Mouse (Mus musculus) stomach, embryonic 15.5 days (tissue): Measurements from ENCODE around the gene Lrrc7. TPM values are rescaled to one million over a fixed set of nuclear protein-coding genes. Genes with fewer than 3 reads are reported as not detected.

Experiments
- ATAC-seq: fragments of 200-750 bp; cut with Nextera tagmentation; 2 replicates; pipeline ENCODE4 v1.8.0; 2017; ENCODE audit warnings: low read depth, moderate number of reproducible peaks, moderate TSS enrichment; ENCODE audit not compliant: insufficient read depth, low FRiP score
- H3K27ac ChIP-seq: fragments of 300-500 bp; sonication (generic); 2 replicates; pipeline ENCODE4 v1.5.1; 2015; ENCODE audit warnings: mild to moderate bottlenecking, inconsistent platforms
- H3K27me3 ChIP-seq: fragments of 300-500 bp; sonication (generic); replicated peaks from 2 replicates; pipeline ENCODE4 v1.6.1; 2015; ENCODE audit warnings: inconsistent platforms
- H3K36me3 ChIP-seq: fragments of 300-500 bp; sonication (generic); 2 replicates; pipeline ENCODE4 v1.6.1; 2015; ENCODE audit warnings: inconsistent platforms
- H3K4me1 ChIP-seq: fragments of 300-500 bp; sonication (generic); 2 replicates; pipeline ENCODE4 v1.6.1; 2015; ENCODE audit warnings: inconsistent platforms
- H3K4me2 ChIP-seq: fragments of 300-500 bp; sonication (generic); 2 replicates; pipeline ENCODE4 v1.6.1; 2015; ENCODE audit warnings: mild to moderate bottlenecking, inconsistent platforms
- H3K4me3 ChIP-seq: fragments of 300-500 bp; sonication (generic); replicated peaks from 2 replicates; pipeline ENCODE4 v1.5.1; 2015; ENCODE audit warnings: inconsistent platforms
- H3K9ac ChIP-seq: fragments of 300-500 bp; sonication (generic); 2 replicates; pipeline ENCODE4 v1.6.1; 2015; ENCODE audit warnings: inconsistent platforms
- H3K9me3 ChIP-seq: fragments of 300-500 bp; sonication (generic); 2 replicates; pipeline ENCODE4 v1.6.1; 2016; ENCODE audit warnings: inconsistent platforms
- WGBS: fragments of 180-500 bp; shearing (Covaris S2); methylation state at CpG from one replicate; pipeline ENCODE4 v1.1.7; 2015; 5-methylcytosine and 5-hydroxymethylcytosine counted together
- polyA plus RNA-seq: library from polyadenylated mRNA; unstranded; fragments of >200 nt; fragmentation: Nextera tagmentation; extraction: Ambion mirVana; gene quantifications from 2 replicates; pipeline ENCODE4 v1.2.1, GENCODE M21; 2015

Gene Lrrc7
- polyA plus RNA-seq, 1 experiment from 2014 or later = 2.4 TPM

DNA sequence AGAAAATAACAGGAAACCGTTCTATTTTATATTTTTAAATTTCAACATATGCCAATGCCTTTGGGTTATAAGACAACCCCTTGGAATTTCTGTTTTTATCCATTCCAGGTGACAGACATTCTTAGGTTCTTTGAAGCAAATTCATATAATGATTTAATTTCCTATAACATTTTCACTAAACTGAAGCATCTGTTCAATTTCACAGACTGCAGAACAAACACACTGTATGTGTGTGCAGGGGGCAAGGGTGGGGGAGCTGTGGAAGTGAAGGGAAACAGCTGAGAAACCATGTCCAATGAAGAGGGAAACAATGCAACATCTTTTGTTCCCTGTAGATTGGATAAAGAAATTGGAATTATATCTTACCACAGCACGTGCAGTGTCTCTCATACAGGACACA is 29.2 kb downstream of the Lrrc7 start:
- no peak for ATAC-seq
- H3K27ac ChIP-seq = no peak overlapping the region
- H3K4me2 ChIP-seq = no peak overlapping the region
- H3K9me3 ChIP-seq = no peaks in the 10 kb centered on the region
- H3K9ac ChIP-seq = no peak overlapping the region
- H3K27me3 ChIP-seq = no peaks in the 10 kb centered on the region
- no peaks in the 10 kb centered on the region for H3K4me1 ChIP-seq
- H3K36me3 ChIP-seq = no peaks in the 10 kb centered on the region
- H3K4me3 ChIP-seq = no peak overlapping the region
- WGBS = 67% methylated on average over 2 of the region's 2 CpGs

DNA sequence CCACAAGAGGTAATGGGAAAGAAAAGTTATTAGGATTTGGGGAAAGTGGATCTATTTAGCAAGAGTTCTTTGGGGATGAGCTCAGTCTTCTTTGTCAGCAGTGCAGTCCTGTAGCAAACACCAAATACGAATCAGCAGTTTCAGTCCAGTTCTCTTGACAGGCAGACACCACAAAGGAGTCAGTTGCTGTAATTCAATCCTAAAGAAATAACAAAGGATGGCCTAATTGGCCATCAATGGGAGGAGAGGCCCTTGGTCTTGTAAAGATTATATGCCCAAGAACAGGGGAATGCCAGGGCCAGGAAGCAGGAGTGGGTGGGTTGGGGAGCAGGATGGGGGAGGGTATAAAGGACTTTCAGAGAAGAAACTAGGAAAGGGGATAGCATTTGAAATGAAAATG is 33.5 kb downstream of the Lrrc7 start:
- Histone ChIP-seq H3K27ac (no peak overlapping the region), H3K4me1 (no peaks in the 10 kb centered on the region), H3K36me3 (no peaks in the 10 kb centered on the region), H3K27me3 (no peaks in the 10 kb centered on the region), H3K4me3 (no peak overlapping the region), H3K9ac (no peak overlapping the region), H3K4me2 (no peak overlapping the region), H3K9me3 (no peaks in the 10 kb centered on the region)
- 71% methylated on average over 1 of the region's 1 CpGs for WGBS
- ATAC-seq = no peak

DNA sequence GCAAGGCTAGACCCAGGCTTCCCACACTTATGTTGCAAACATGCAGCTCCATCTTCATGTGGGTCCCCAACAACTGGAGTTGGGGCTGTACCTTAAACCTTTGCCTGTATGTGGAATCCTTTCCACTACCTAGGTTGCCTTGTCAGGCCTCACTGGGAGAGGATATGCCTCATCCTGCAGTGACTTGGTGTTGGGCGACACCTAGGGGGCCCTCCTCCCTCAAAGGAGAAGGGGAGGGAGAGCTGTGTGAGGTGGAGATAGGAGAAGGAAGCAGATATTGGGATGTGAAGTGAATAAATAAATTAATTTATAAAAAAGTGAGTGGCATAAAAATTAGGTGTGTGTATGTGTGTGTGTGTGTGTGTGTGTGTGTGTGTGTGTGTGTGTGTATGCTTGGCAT is 68.3 kb downstream of the Lrrc7 start:
- Histone ChIP-seq H3K27me3 (no peaks in the 10 kb centered on the region), H3K9me3 (no peaks in the 10 kb centered on the region), H3K4me1 (no peaks in the 10 kb centered on the region), H3K4me3 (no peak overlapping the region), H3K27ac (no peak overlapping the region), H3K9ac (no peak overlapping the region), H3K36me3 (no peaks in the 10 kb centered on the region), H3K4me2 (no peak overlapping the region)
- WGBS = 67% methylated on average over 1 of the region's 1 CpGs
- ATAC-seq = no peak

DNA sequence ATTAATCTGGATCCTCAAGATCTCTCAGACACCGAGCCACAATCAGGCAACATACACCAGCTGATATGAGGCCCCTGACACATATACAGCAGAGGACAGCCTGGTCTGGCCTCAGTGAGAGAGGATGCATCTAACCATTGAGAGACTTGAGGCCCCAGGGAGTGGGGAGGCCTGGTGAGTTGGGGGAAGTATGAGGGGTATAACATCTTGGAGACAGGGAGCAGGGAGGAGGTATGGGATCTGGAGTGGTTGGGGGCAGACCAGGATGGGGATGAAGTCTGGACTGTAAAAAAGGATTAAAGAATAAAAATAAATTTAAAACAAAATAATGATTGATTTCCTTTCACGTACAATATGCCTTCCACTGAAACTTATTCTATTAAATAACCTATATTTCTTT is 82.3 kb downstream of the Lrrc7 start:
- H3K9ac ChIP-seq = no peak overlapping the region
- H3K27me3 ChIP-seq = no peaks in the 10 kb centered on the region
- ATAC-seq = no peak
- no peaks in the 10 kb centered on the region for H3K36me3 ChIP-seq
- no peak overlapping the region for H3K27ac ChIP-seq
- WGBS = 78% methylated on average over 2 of the region's 2 CpGs
- no peaks in the 10 kb centered on the region for H3K4me1 ChIP-seq
- H3K4me2 ChIP-seq = no peak overlapping the region
- no peaks in the 10 kb centered on the region for H3K9me3 ChIP-seq
- H3K4me3 ChIP-seq = no peak overlapping the region

DNA sequence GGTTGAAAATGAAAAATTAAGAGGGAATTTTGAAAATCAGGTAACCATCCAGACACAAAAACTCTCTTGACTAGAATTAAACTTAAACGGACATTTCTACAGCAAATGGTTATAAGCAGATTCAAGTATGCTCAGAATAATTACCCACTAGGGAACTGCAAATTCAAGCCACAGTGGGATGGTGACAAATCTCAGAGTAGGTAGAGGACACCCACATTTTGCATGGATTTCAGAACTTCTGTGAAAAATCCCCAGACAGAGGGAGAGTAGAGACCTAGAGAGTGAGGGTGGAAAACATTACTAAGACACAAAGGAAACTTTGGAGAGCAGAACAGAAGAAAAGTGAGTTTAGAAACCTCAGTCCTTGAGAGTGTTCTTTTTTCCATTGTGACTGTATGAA is 161.4 kb downstream of the Lrrc7 start:
- H3K27me3 ChIP-seq = no peaks in the 10 kb centered on the region
- H3K4me1 ChIP-seq = no peaks in the 10 kb centered on the region
- H3K27ac ChIP-seq = no peak overlapping the region
- WGBS = 92% methylated on average over 1 of the region's 1 CpGs
- no peaks in the 10 kb centered on the region for H3K9me3 ChIP-seq
- no peaks in the 10 kb centered on the region for H3K36me3 ChIP-seq
- no peak overlapping the region for H3K9ac ChIP-seq
- no peak overlapping the region for H3K4me2 ChIP-seq
- H3K4me3 ChIP-seq = no peak overlapping the region
- ATAC-seq = no peak

DNA sequence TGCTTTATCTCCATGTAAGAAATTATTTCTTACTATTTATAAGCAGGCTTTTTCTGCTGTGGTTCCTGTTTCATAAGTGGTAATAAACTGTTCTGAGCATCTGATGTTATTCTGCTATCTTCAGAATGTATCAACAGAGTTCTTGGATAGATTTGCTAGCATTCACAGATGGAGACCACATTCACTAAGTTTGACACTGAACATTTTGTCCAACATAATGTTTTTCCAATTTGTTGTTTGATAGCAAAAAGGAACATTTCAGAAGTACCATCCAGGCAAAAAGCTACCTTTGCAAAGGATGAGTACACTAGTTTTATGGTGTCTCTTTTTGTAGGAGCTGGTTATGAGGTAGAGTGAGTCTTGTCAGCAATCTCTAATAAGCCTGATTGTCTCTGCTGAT is 170.5 kb downstream of the Lrrc7 start:
- H3K9me3 ChIP-seq = no peaks in the 10 kb centered on the region

DNA sequence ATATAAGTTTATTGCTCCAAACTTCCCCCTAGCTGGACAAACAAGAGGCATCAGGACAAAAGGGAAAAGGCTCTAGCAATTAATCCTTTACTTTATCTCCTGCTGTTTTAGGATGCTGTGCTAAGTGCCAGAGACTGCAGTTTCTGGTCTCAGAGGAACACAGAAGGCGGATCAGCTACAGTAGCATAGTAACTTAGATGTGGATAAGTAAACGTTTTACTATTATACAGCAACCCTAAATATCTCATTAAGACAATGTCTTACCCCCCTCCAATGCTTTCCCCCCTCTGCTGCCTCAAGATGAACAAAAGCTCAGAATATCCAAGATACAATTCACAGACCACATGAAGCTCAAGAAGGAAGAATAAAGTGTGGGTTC is 174.0 kb downstream of the Lrrc7 start:
- Histone ChIP-seq H3K4me1 (no peaks in the 10 kb centered on the region), H3K9ac (no peak overlapping the region), H3K36me3 (no peaks in the 10 kb centered on the region), H3K4me2 (no peak overlapping the region), H3K9me3 (no peaks in the 10 kb centered on the region), H3K4me3 (no peak overlapping the region), H3K27me3 (no peaks in the 10 kb centered on the region), H3K27ac (no peak overlapping the region)
- WGBS = 42% methylated on average over 2 of the region's 2 CpGs
- ATAC-seq = no peak

More for the DNA sequence above, 170.5 kb downstream of the Lrrc7 start:
- H3K4me2 ChIP-seq = no peak overlapping the region
- H3K4me1 ChIP-seq = no peaks in the 10 kb centered on the region
- no peak overlapping the region for H3K4me3 ChIP-seq
- H3K9ac ChIP-seq = no peak overlapping the region
- no peaks in the 10 kb centered on the region for H3K27me3 ChIP-seq
- no peaks in the 10 kb centered on the region for H3K36me3 ChIP-seq
- no peak overlapping the region for H3K27ac ChIP-seq
- ATAC-seq = no peak

DNA sequence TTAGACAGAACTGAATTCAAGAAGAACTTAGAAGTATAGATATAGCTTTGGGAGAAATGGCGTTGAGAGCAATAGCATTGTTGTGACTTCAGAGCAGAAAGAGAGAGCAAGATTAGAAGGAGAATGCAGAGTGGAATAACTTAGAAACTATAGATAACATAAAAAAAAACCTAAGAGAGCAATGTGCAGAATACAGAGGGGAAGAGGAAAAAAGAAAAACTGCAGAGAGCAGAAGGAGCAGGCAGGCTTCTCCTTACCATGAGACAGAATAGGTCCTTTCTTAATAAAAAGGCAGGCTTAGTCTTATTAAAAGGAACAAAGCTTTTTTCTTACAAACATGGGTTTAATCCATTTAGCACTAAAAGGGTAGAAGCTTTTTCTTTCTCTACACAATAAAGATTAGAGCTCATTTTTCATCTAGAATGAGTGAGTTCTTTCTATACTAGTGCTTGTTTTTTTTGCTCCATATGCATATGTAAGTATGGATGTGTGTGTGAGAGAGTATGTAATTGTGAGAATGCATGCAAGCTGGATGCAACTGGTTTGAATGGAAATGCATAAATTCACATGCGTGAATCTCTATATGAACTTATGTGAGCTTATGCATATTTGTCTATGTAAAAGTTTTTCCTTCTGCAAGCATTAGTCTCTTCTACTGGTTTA is 174.5 kb downstream of the Lrrc7 start:
- no peak overlapping the region for H3K4me3 ChIP-seq
- no peaks in the 10 kb centered on the region for H3K27me3 ChIP-seq
- H3K9ac ChIP-seq = no peak overlapping the region
- H3K36me3 ChIP-seq = no peaks in the 10 kb centered on the region
- no peak overlapping the region for H3K27ac ChIP-seq
- WGBS = 57% methylated on average over 2 of the region's 2 CpGs
- H3K9me3 ChIP-seq = no peaks in the 10 kb centered on the region
- no peak for ATAC-seq
- no peak overlapping the region for H3K4me2 ChIP-seq
- no peaks in the 10 kb centered on the region for H3K4me1 ChIP-seq

DNA sequence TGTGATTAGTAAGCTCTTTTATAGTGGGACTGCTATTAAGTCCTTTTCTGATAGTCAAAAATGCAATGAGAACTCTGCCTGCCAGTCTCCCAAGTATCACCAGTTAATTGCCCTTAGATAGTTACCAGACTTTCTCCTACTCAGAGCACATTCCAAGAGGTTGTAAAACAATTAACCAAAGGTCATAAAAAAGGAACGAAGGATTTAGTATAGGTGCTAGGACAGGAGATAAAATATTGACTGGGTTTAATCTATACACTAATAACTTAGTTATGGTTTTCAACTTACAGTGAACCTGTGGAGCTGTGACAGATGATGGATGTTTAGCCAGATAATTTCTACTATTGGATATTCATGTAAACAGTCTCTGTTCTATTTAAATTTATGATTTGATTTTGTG is 175.2 kb downstream of the Lrrc7 start:
- 6% methylated on average over 1 of the region's 1 CpGs for WGBS

DNA sequence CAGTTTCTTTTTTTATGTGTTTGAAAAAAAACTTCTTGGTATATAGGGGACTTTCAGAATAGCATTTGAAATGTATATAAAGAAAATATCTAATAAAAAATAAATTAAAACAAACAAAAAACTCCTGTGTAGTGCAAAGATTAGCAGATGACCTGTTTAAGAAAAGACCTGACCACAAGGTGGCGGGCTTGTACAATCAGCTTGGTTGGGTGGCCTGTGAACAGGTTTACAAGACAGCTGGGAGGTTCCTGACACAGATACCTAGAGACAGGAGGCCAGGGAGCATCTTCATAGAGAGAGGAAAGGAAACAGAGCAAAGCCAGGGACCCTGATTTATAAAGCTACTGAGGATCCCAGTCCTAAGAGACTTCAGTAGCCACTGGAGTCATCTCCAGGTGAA is 186.1 kb downstream of the Lrrc7 start:
- Histone ChIP-seq H3K4me1 (no peaks in the 10 kb centered on the region), H3K27ac (no peak overlapping the region), H3K4me2 (no peak overlapping the region), H3K9me3 (no peaks in the 10 kb centered on the region), H3K27me3 (no peaks in the 10 kb centered on the region), H3K4me3 (no peak overlapping the region), H3K36me3 (no peaks in the 10 kb centered on the region), H3K9ac (no peak overlapping the region)
- WGBS = 12% methylated on average over 1 of the region's 1 CpGs
- no peak for ATAC-seq

More for the DNA sequence above, 175.2 kb downstream of the Lrrc7 start:
- Histone ChIP-seq H3K27ac (no peak overlapping the region), H3K4me3 (no peak overlapping the region), H3K4me2 (no peak overlapping the region), H3K9ac (no peak overlapping the region), H3K9me3 (no peaks in the 10 kb centered on the region), H3K36me3 (no peaks in the 10 kb centered on the region), H3K27me3 (no peaks in the 10 kb centered on the region), H3K4me1 (no peaks in the 10 kb centered on the region)
- no peak for ATAC-seq

DNA sequence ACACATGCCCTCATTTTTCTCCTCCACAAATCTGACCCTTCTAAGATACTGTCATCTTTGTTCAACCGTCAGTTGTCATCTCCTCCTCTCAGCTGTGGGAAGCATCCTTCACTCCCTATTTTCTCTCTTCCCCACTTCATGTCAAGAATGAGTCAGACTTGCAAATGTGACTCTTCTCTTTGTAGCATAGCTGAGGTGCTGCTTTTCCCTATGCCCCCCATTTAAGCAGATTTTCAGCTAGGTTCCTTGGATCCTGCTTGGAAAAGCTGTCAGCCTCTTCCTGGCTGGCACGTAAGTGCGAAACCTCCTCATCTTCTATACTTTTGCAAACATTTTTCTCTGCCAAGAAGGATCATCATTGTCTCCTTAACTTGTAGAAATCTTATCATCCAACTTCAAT is 192.9 kb downstream of the Lrrc7 start:
- H3K36me3 ChIP-seq = no peaks in the 10 kb centered on the region
- no peak overlapping the region for H3K4me3 ChIP-seq
- H3K4me2 ChIP-seq = no peak overlapping the region
- H3K27ac ChIP-seq = no peak overlapping the region
- no peak for ATAC-seq
- H3K4me1 ChIP-seq = no peaks in the 10 kb centered on the region
- no peak overlapping the region for H3K9ac ChIP-seq
- no peaks in the 10 kb centered on the region for H3K9me3 ChIP-seq
- WGBS = 89% methylated on average over 3 of the region's 3 CpGs
- H3K27me3 ChIP-seq = no peaks in the 10 kb centered on the region

DNA sequence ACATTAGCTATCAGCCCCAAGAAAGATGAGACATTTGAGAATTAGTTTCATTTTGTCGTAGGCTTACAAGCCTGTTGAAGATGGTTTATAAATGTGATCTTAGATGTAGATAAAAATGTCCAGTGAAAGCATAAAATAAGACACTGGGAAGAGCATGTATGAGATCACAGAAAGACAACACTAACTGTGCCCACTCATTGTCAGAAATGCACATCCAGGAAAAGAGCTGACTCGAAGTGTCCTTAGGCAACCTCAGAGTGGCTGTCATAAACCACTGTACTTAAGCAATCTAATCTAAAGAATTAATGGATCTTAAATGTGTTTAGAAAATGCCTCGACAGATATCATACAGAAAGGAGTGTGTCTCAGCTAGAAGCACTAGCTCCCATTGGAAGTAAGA is 196.2 kb downstream of the Lrrc7 start:
- no peaks in the 10 kb centered on the region for H3K9me3 ChIP-seq
- H3K4me2 ChIP-seq = no peak overlapping the region
- no peak overlapping the region for H3K27ac ChIP-seq
- H3K4me1 ChIP-seq = no peaks in the 10 kb centered on the region
- H3K4me3 ChIP-seq = no peak overlapping the region
- no peak overlapping the region for H3K9ac ChIP-seq
- H3K36me3 ChIP-seq = no peaks in the 10 kb centered on the region
- WGBS = 65% methylated on average over 3 of the region's 3 CpGs
- H3K27me3 ChIP-seq = no peaks in the 10 kb centered on the region
- ATAC-seq = no peak

DNA sequence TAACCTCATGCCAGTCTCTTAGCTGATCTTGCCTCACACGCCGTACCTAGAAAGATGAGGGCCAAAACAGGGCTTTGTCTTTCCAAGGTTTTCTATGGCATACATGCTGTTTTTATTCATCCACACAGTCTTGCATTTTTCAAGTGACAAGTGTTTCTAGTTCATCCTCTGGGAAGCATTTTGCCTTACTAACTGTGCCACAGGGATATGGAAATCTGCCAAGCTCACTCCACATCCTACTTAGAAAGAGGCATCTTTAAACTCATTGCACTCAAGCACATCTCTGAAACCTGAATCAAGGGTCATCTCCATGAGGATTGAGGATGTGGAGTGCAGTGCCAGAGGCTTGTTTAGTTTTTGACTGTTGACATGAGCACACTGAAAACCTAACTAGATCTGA is 199.9 kb downstream of the Lrrc7 start:
- ATAC-seq = no peak
- Histone ChIP-seq H3K36me3 (no peaks in the 10 kb centered on the region), H3K27me3 (no peaks in the 10 kb centered on the region), H3K9me3 (no peaks in the 10 kb centered on the region), H3K4me2 (no peak overlapping the region), H3K4me1 (no peaks in the 10 kb centered on the region), H3K9ac (no peak overlapping the region), H3K4me3 (no peak overlapping the region), H3K27ac (no peak overlapping the region)
- 95% methylated on average over 2 of the region's 2 CpGs for WGBS
